Mouse (Mus musculus) kidney, postnatal 4 days (tissue): ENCODE measurements around the gene Nt5e.
"Not testable (repeated sequence)": the region's sequence is repeated elsewhere in the genome, so short reads cannot be mapped to it uniquely, and the experiment has no call there.

ENCODE experiments used
- DNase-seq, 2 experiments: peaks; one replicate each; pipeline ENCODE4 v3.0.0; 2021; ENCODE audit warnings: mixed read lengths in 2 of 2

The Nt5e gene

GRCm38 (mm10) chr9:88326930-88327901, at the start of gene Nt5e:
Gene Nt5e (plus strand): TSS chr9:88327197.
- peak; percentile 74 to 84 for DNase-seq

GRCm38 (mm10) chr9:88277588-88277987, 49.4 kb upstream of the Nt5e start:
- no peak for DNase-seq

- no peak for DNase-seq
These were observed 47.3 kb upstream of the Nt5e start for GRCm38 (mm10) chr9:88279728-88280127.

- DNase-seq: no peak
These were observed 37.3 kb upstream of the Nt5e start for GRCm38 (mm10) chr9:88289568-88290168.

GRCm38 (mm10) chr9:88292836-88293370, 34.1 kb upstream of the Nt5e start:
- DNase-seq: no peak

GRCm38 (mm10) chr9:88295798-88296197, 31.2 kb upstream of the Nt5e start:
- DNase-seq: no peak

- DNase-seq: no peak
These were observed 30.7 kb upstream of the Nt5e start for GRCm38 (mm10) chr9:88296321-88296720.

GRCm38 (mm10) chr9:88297244-88297643, 29.8 kb upstream of the Nt5e start:
- DNase-seq: not testable (repeated sequence)

- DNase-seq: no peak
These were observed 28.9 kb upstream of the Nt5e start for GRCm38 (mm10) chr9:88297871-88298658.

- DNase-seq: no peak
These were observed 19.9 kb upstream of the Nt5e start for GRCm38 (mm10) chr9:88307019-88307618.

GRCm38 (mm10) chr9:88309127-88309526, 17.9 kb upstream of the Nt5e start:
- DNase-seq: no peak

GRCm38 (mm10) chr9:88319226-88319625, 7.8 kb upstream of the Nt5e start:
- DNase-seq: no peak

- no peak for DNase-seq
These were observed 2.4 kb upstream of the Nt5e start for GRCm38 (mm10) chr9:88324616-88325015.

- DNase-seq: no peak
These were observed 1.7 kb downstream of the Nt5e start for GRCm38 (mm10) chr9:88328666-88329065.

GRCm38 (mm10) chr9:88329166-88329748, 2.3 kb downstream of the Nt5e start:
- no peak for DNase-seq

- DNase-seq: no peak
These were observed 3.3 kb downstream of the Nt5e start for GRCm38 (mm10) chr9:88330316-88330715.

- no peak for DNase-seq
These were observed 5.5 kb downstream of the Nt5e start for GRCm38 (mm10) chr9:88332447-88332846.

GRCm38 (mm10) chr9:88335839-88336238, 8.8 kb downstream of the Nt5e start:
- DNase-seq: no peak

GRCm38 (mm10) chr9:88340819-88341218, 13.8 kb downstream of the Nt5e start:
- DNase-seq: no peak

GRCm38 (mm10) chr9:88342241-88342640, 15.2 kb downstream of the Nt5e start:
- no peak for DNase-seq

GRCm38 (mm10) chr9:88342701-88343100, 15.7 kb downstream of the Nt5e start:
- no peak for DNase-seq

GRCm38 (mm10) chr9:88344424-88344823, 17.4 kb downstream of the Nt5e start:
- DNase-seq: no peak
